Mouse (Mus musculus): ENCODE measurements at regions not wholly inside any gene's neighbourhood (a gene's known extent, or its start where the extent isn't known, plus 50 kb on each side); places are given as distances from the start of the nearest gene placed in this dataset.

GRCm38 (mm10) chr4:153227680-153228420, 254.8 kb downstream of the Ajap1 start:
- in situ Hi-C loops (cut with MboI, MseI), result no loop called here

DNA sequence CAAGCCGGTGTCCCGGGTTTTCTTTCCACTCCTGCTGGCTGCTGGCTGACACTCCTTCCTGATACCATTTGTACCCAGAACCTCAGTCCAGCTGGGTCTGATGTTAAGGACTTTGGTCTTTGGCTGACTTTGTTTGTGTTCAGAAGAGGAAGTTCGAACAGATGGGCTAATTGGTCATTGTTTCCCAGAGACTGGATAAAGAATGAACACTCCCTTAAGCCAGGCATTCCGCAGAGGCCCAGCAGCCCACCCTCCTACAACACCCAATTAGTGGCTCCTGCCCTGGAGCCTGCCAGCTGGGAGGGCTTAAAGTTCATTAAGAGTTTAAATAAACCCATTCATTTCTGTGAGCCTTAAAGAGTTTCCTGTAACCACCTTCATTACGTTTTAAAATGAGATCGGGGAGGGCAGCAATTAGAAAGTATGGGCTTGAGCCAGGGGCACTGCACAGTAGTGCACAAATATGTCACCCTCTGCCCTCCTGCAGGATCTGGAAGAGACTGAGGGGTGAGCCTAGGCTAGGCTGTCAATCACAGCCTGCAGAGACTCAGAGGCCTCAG, 257.9 kb downstream of the Ajap1 start:
- in situ Hi-C loops (cut with MboI, MseI), result no loop called here

GRCm38 (mm10) chr4:153223019-153223418, 259.6 kb downstream of the Ajap1 start:
- in situ Hi-C loops (cut with MboI, MseI), result no loop called here

- in situ Hi-C loops (cut with MboI, MseI), result no loop called here
Measured at GRCm38 (mm10) chr4:153220485-153220884, 262.1 kb downstream of the Ajap1 start.

DNA sequence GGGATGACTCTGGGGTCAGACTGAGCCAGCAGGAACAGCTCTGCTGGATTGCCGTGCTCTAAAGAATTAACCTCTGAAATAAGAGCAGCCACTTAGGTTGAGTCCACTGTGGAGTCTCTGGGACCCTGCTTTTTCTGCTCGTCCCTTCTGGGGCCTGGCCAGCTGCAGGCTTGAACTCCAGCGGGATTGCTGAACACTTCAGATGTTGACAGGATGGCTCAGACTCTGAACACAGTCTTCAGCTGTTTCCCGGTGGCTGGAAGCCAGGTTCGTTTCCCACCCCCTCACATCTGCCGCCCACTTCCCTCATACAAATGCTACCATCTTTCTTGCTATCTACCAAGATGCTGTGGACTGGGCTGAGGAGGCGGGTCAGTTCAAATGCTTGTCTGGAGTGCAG, 262.5 kb downstream of the Ajap1 start:
- in situ Hi-C loops (cut with MboI, MseI), result no loop called here

- in situ Hi-C loops (cut with MboI, MseI), result no loop called here
Measured at GRCm38 (mm10) chr4:153217541-153217980, 265.1 kb downstream of the Ajap1 start.

DNA sequence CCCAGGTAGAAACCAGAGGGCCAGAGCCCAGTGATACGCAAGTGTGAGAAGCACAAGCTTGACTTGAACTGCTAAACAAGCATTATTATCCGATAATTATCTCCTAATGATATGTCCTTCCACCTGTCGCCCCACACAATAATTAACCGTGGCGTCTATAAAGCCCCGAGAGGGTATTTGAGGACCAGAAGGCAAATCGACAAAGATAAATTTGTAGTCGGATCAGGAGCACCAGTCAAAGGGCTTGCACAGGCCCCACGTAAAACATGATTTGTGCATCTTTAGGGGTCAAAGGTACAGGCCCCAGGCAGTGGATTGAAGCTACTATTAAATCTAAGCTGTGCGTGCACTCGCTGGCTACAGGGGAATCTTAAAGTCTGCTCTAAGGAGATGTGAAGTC, 270.5 kb downstream of the Ajap1 start:
- in situ Hi-C loops (cut with MboI, MseI), result no loop called here

DNA sequence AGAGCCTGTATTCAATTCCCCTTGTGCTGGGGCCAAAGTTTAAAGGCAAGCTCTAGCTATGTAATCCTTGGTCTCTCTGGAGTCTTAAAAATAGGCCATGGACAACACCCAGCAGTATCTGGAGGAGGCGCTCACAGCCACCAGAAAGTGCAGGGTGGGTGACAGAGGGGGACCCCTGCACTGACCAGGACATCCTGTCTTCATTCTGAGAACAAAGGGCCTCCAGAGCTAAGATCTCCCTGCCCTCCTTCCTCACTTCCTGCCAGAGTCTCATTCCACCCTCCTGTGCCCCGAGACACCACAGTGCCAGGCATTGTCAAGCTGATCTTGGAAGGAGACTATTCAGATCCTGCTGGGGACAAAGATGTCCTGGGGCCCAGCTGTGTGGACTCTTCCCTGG, 273.8 kb downstream of the Ajap1 start:
- in situ Hi-C loops (cut with MboI, MseI), result no loop called here

DNA sequence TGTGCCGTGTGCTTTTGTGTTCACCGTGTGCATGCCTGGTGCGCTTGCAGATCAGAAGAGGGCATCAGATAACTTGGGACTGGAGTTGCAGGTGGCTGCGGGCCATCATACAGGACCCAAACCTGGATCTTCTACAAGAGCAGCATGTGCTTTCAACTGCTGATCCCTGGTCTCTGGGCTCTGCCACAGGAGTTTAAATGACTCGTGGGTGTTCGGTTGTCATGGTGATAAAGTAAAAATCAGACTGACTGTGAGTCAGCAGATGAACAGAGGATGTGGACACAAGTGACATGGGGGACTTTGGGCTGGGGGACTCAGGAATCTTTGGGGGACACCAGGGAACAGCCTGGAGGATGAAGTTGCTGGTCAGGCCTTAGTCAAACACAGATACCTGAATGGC, 274.4 kb downstream of the Ajap1 start:
- in situ Hi-C loops (cut with MboI, MseI), result no loop called here

GRCm38 (mm10) chr4:153207578-153208102, 275.0 kb downstream of the Ajap1 start:
- in situ Hi-C loops (cut with MboI, MseI), result no loop called here

DNA sequence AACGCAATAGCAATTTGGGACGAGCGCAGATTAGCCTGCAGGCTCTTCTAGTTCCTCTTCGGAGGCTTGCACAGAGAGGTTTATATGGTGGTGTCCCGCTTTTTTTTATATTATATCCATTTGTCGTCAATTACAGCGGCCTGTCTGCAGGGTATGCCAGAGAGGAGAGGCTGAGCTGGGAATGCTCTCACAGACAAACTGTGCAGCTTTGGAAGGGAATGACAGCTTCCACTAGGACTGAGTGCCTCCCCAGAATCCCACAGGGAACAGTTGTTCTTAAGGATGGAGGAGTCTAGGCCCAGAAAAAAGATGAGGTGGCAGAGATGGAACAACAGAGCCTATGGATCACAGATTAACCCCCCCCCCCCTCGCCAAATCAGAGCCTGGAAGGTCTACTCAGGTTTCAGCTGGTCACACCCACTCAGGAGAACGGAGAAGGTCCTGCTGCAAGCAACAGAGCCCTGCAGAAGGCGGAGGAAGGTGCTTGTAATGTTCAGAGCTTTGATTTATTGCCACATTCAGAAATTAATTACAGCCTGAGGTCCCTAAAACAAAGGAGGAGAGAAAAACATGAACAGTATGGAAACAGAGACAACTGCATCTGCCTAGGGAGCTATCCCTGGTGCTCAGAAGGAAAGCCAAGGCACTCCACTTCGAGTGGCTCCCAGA, 275.7 kb downstream of the Ajap1 start:
- in situ Hi-C loops (cut with MboI, MseI), result no loop called here

DNA sequence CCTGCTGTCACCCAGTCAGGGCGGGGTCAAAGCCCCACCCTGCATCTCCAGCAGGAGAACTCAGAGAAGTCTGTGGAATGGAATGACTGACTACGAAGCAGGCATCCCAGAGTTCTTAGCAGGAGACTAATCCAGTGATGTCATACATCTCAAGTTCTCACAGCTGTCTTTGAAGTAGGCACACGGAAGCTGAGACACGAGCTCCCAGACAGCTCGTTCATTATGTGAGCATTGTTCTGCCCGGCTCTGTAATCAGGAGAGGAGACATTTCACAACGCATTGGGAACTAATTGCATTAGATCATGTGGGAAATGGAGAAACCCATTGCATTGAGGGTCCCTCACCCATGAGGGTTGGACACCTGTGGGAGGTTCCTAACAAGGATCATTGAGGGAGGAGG, 277.8 kb downstream of the Ajap1 start:
- in situ Hi-C loops (cut with MboI, MseI), result no loop called here

GRCm38 (mm10) chr4:153200799-153201770, 281.5 kb downstream of the Ajap1 start:
- in situ Hi-C loops (cut with MboI, MseI), result no loop called here

GRCm38 (mm10) chr4:153189485-153189884, 293.1 kb downstream of the Ajap1 start:
- in situ Hi-C loops (cut with MboI, MseI), result no loop called here

- in situ Hi-C loops (cut with MboI, MseI), result no loop called here
Measured at GRCm38 (mm10) chr4:153188504-153189031, 294.0 kb downstream of the Ajap1 start.

DNA sequence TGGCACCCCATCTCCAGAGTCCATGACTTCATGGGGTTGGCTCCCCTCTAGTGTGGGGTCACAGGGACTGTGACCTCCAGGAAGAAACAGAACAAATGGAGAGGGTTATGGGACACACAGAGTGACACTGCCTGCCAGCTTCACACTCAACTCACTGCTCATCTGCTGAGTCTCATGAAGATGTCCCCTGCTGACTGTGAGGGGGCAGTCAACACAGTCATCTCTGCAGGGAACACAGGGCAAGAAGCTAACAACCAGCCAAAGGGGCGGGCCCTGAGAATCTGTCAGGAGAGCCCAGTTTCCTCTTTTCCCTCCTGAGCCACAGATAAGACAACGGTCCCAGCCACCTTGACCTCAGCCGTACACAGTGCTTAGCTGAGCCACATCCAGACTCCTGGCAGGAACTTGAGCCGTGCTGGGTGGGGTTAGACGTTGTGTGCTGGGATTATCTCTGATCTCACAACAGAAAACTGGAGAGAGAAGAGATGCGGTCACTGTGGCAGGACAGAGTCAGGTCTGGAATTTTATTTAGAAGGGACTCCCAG, 294.6 kb downstream of the Ajap1 start:
- in situ Hi-C loops (cut with MboI, MseI), result no loop called here

DNA sequence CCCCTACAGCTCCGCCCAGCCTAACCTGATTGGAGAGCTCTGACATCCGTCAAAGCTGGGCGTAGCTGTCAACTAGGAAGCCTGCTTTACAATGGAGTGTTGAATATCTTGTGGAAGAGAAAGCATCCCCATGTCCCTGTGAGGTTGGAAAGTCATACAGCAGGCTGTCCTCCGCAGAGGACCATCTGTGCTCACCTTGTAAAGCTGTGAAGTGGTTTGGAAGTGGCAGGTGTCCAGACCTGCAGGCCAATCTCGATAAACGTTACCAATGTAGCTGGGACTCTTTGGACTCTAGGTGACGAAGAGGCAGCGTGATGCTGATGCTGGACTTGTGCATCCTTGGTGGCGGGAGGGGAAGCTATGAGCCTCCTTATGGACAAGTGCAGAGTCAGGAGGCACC, 305.1 kb downstream of the Ajap1 start:
- in situ Hi-C loops (cut with MboI, MseI), result no loop called here

DNA sequence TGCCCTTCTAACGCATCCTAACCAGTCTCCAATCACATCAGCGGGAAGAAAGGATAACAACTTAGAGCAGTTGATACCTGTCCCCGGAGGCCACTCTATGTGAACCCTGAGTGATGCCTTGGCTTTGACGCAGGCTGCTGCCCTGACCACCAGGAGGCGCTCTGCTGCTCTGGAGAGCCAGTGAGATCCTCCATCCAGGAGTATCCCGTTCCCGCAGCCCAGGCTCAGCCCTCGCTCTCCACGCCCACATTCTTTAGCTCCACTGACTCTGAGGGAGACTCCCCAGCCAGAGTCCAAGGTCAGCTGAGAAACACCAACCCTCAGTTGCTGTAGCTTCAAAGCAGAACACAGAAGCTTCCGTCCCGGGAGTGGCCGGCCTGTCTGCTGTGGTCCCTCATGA, 307.0 kb downstream of the Ajap1 start:
- in situ Hi-C loops (cut with MboI, MseI), result no loop called here

DNA sequence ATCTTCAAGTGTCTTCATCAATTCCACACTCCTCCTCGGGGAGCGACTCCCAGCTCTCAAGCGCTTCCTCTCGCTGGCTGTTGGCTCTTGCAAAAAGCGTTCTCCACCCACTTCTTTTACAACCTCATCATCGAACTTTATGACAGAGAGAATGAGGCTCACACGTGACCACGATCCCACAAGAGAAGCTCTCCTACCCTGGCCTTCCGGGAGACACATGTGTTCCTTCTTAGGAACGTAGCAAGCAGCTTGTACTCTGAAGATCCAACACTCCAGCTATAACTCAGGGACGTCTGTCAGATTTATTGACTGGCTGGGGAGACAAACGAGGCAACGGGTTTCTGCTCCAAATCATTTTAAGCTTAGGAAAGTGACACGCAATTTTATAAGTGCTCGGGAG, 307.5 kb downstream of the Ajap1 start:
- in situ Hi-C loops (cut with MboI, MseI), result no loop called here

DNA sequence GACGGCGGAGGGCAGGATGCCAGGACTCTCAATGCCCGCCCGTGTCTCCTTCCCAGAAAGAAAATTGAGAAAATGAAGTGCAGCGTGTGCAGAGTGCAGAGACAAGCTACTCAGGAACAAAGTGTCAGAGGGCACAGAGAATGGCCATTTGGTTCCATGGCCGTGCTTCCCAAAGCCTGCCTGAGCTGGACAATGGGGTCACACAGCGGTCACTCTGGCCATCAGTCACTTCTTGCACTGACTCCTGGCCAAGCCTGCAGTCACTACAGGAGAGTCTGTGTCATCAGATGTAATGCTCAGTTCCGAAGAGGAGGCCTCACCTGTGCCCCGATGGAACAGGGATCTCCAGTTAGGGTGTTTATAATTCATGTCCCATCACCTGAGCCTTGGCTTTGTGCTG, 312.6 kb downstream of the Ajap1 start:
- in situ Hi-C loops (cut with MboI, MseI), result no loop called here

- in situ Hi-C loops (cut with MboI, MseI), result no loop called here
Measured at GRCm38 (mm10) chr4:153164810-153165209, 317.8 kb downstream of the Ajap1 start.

Measured in T-helper 1 cell (primary cell).